Mouse (Mus musculus) left cerebral cortex, adult 2 months (tissue): ENCODE measurements around the gene Acap3. TPM values are rescaled to one million over a fixed set of nuclear protein-coding genes. Genes with fewer than 3 reads are reported as not detected.

ENCODE experiments used
- DNase-seq, 2 experiments: peaks; one replicate each; pipeline ENCODE4 v3.0.0; 2021 to 2022; ENCODE audit warnings: low spot score in 2 of 2, mixed read lengths in 1 of 2; ENCODE audit errors: extremely low spot score in 1 of 2
- H3K27ac ChIP-seq: fragments of 200-600 bp; 2 replicates; pipeline ENCODE4 v1.8.1; 2022
- H3K4me3 ChIP-seq: fragments of 200-600 bp; 2 replicates; pipeline ENCODE4 v1.8.1; 2022
- CTCF ChIP-seq: fragments of 200-600 bp; IDR thresholded peaks from 2 replicates; pipeline ENCODE4 v1.8.1; 2022; ENCODE audit warnings: antibody characterized with exemption, mild to moderate bottlenecking, moderate library complexity
- intact Hi-C: fragments of 180-260 bp; cut with DNase I; formaldehyde crosslinking; loops from one replicate; pipeline ENCODE4 v1.15.1; 2025
- microRNA-seq, 2 experiments: library from miRNA; unstranded; fragments of <30 nt; microRNA quantifications; one replicate each; pipeline ENCODE4 v1.2.0; 2021
- total RNA-seq, 2 experiments: library from RNA; stranded (reverse); gene quantifications; 2 replicates each; pipeline ENCODE4 v1.2.3; 2021

Acap3 gene
- total RNA-seq, 2 experiments from 2014 or later: 139 to 152 TPM

DNA sequence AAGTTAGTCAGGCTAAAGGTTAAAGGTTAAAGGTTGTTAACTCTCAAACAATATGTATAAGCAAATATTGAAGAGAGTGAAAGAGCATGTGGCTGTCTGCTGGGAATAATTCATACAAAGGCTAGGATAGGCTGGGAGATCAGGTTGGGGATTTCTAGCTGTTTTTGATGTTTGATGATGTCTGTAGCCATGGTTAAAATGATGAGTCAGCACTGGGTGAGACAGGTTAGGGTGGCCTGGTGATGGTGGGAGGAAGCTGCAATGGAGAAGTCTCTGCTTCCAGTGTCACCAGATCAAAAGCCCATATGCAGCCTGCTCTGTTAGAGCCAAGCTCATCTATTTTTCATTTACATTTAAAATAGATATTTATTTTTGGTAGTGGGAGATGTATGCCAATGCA is 55.5 kb downstream of the Acap3 start:
- H3K4me3 ChIP-seq: no peak overlapping the region
- no peak for TF ChIP-seq CTCF

DNA sequence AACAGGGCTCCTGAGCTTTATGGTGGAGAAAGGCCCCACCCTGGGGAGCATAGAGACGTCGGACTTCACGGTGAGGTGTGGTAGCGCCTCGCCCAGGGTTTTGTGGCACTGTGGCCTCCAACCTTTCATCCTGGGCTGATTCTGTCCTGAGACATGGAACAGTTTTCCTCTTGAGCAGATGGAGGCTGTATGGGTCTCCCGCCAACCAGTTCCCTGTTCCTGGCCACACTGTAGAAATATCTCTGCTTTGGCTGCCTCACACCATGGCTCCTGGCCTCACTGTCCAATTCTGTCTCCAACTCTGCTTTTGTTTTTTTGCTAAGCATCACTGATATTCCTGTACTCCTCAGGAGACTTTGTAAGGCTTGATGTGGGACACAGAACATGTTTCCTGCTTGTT is 63.9 kb downstream of the Acap3 start:
- Histone ChIP-seq H3K27ac (no peak overlapping the region), H3K4me3 (no peak overlapping the region)
- TF ChIP-seq CTCF: no peak
- intact Hi-C loops: no loop called here
- no peak for DNase-seq

More for the DNA sequence above, 55.5 kb downstream of the Acap3 start:
- intact Hi-C loops: no loop called here
- DNase-seq: no peak
- H3K27ac ChIP-seq: no peak overlapping the region

Small RNA genes within 50 kb of the gene (microRNA-seq; reads per million reads assigned to microRNA genes)
- gene Gm22991: 0 reads per million in 2 experiments

Other genes with a start within 250 kb of the Acap3 start
- gene Gm10563, start 246.4 kb upstream of the Acap3 start, total RNA-seq: not detected
- gene Mmp23, start 238.4 kb upstream of the Acap3 start, total RNA-seq: 1 to 10 TPM; 4.1 to 5.4 TPM
- gene Mib2, start 222.6 kb upstream of the Acap3 start, total RNA-seq: 100 to 1,000 TPM; 133 to 140 TPM
- 10 to 100 TPM; 26.2 to 33.4 TPM for gene Fndc10, start 197.5 kb upstream of the Acap3 start, total RNA-seq
- 10 to 100 TPM; 89.2 to 98.0 TPM for gene Ssu72, start 187.0 kb upstream of the Acap3 start, total RNA-seq
- gene Tmem240, start 157.0 kb upstream of the Acap3 start, total RNA-seq: 10 to 100 TPM; 54.0 to 57.0 TPM
- 10 to 100 TPM; 53.0 to 58.8 TPM for gene Atad3a, start 130.7 kb upstream of the Acap3 start, total RNA-seq
- gene Vwa1, start 117.1 kb upstream of the Acap3 start, total RNA-seq: 10 to 100 TPM; 13.6 to 15.9 TPM
- 10 to 100 TPM; 16.4 to 16.8 TPM for gene Tmem88b, start 105.9 kb upstream of the Acap3 start, total RNA-seq
- under 1 TPM in 1 of 2 experiments, not detected in 1; 0.29 TPM for gene Ankrd65, start 101.4 kb upstream of the Acap3 start, total RNA-seq
- gene Mrpl20, start 88.9 kb upstream of the Acap3 start, total RNA-seq: 10 to 100 TPM; 82.7 to 84.8 TPM
- 10 to 100 TPM; 74.8 to 83.4 TPM for gene Ccnl2, start 79.3 kb upstream of the Acap3 start, total RNA-seq
- gene Aurkaip1, start 60.5 kb upstream of the Acap3 start, total RNA-seq: 100 to 1,000 TPM in 1 of 2 experiments, 10 to 100 TPM in 1; 98.5 to 101 TPM
- 1 to 10 TPM; 5.9 to 8.0 TPM for gene Mxra8, start 52.1 kb upstream of the Acap3 start, total RNA-seq
- gene Dvl1, start 44.4 kb upstream of the Acap3 start, total RNA-seq: 10 to 100 TPM; 94.0 to 96.3 TPM
- under 1 TPM; 0.23 to 0.30 TPM for gene Tas1r3, start 28.5 kb upstream of the Acap3 start, total RNA-seq
- gene Cptp, start 22.4 kb upstream of the Acap3 start, total RNA-seq: 10 to 100 TPM; 21.7 to 28.9 TPM
- 10 to 100 TPM; 37.3 to 41.1 TPM for gene Ints11, start 22.3 kb upstream of the Acap3 start, total RNA-seq
- 10 to 100 TPM; 55.0 to 61.2 TPM for gene Pusl1, start within 50 bp of the Acap3 start, total RNA-seq
- gene Ube2j2, start 52.0 kb downstream of the Acap3 start, total RNA-seq: 10 to 100 TPM; 70.3 to 80.5 TPM
- 10 to 100 TPM; 18.9 to 19.7 TPM for gene C1qtnf12, start 70.5 kb downstream of the Acap3 start, total RNA-seq
- gene B3galt6, start 100.8 kb downstream of the Acap3 start, total RNA-seq: 10 to 100 TPM in 1 of 2 experiments, 1 to 10 TPM in 1; 9.1 to 10.8 TPM
- 100 to 1,000 TPM; 187 to 193 TPM for gene Sdf4, start 101.0 kb downstream of the Acap3 start, total RNA-seq
- 1 to 10 TPM; 1.7 to 2.4 TPM for gene Tnfrsf4, start 122.0 kb downstream of the Acap3 start, total RNA-seq
- gene Tnfrsf18, start 134.3 kb downstream of the Acap3 start, total RNA-seq: not detected
- under 1 TPM in 1 of 2 experiments, not detected in 1; 0.79 TPM for gene Ttll10, start 167.6 kb downstream of the Acap3 start, total RNA-seq
- gene 9430015G10Rik, start 218.2 kb downstream of the Acap3 start, total RNA-seq: 10 to 100 TPM; 30.7 to 34.7 TPM
- 1 to 10 TPM in 1 of 2 experiments, under 1 TPM in 1; 0.95 to 1.3 TPM for gene Rnf223, start 238.7 kb downstream of the Acap3 start, total RNA-seq